Mouse (Mus musculus): ENCODE results near the gene Apc2. TPM values are rescaled to one million over a fixed set of nuclear protein-coding genes. Genes with fewer than 3 reads are reported as not detected.

The Apc2 gene
- polyA plus RNA-seq, 1 experiment from 2014 or later, result 6.2 TPM

Small RNA genes within 50 kb of the gene (microRNA-seq; reads per million reads assigned to microRNA genes)
- gene Mir6911 (ENCODE audit: borderline number of aligned reads), result not detected

Other genes starting within 250 kb of the Apc2 start
- 505 and 517 TPM in 2 replicates for gene Gpx4, start 248.8 kb upstream of the Apc2 start, polyA plus RNA-seq (2014; fragmentation: Nextera tagmentation; extraction: Ambion mirVana)
- gene Sbno2, start 190.4 kb upstream of the Apc2 start, polyA plus RNA-seq (2014; fragmentation: Nextera tagmentation; extraction: Ambion mirVana), result 12.8 and 14.1 TPM in 2 replicates
- 32.6 and 32.7 TPM in 2 replicates for gene Stk11, start 180.2 kb upstream of the Apc2 start, polyA plus RNA-seq (2014; fragmentation: Nextera tagmentation; extraction: Ambion mirVana)
- gene Atp5d, start 157.3 kb upstream of the Apc2 start, polyA plus RNA-seq (2014; fragmentation: Nextera tagmentation; extraction: Ambion mirVana), result 474 and 475 TPM in 2 replicates
- 7.3 and 9.0 TPM in 2 replicates for gene Cbarp, start 155.1 kb upstream of the Apc2 start, polyA plus RNA-seq (2014; fragmentation: Nextera tagmentation; extraction: Ambion mirVana)
- gene Midn, start 147.7 kb upstream of the Apc2 start, polyA plus RNA-seq (2014; fragmentation: Nextera tagmentation; extraction: Ambion mirVana), result 34.2 and 37.0 TPM in 2 replicates
- 59.7 and 88.3 TPM in 2 replicates for gene Cirbp, start 130.0 kb upstream of the Apc2 start, polyA plus RNA-seq (2014; fragmentation: Nextera tagmentation; extraction: Ambion mirVana)
- 11.0 and 13.1 TPM in 2 replicates for gene 1600002K03Rik, start 123.0 kb upstream of the Apc2 start, polyA plus RNA-seq (2014; fragmentation: Nextera tagmentation; extraction: Ambion mirVana)
- 20.9 and 23.6 TPM in 2 replicates for gene Efna2, start 116.5 kb upstream of the Apc2 start, polyA plus RNA-seq (2014; fragmentation: Nextera tagmentation; extraction: Ambion mirVana)
- 50.8 and 52.1 TPM in 2 replicates for gene Mum1, start 69.5 kb upstream of the Apc2 start, polyA plus RNA-seq (2014; fragmentation: Nextera tagmentation; extraction: Ambion mirVana)
- gene Ndufs7, start 46.9 kb upstream of the Apc2 start, polyA plus RNA-seq (2014; fragmentation: Nextera tagmentation; extraction: Ambion mirVana), result 360 and 370 TPM in 2 replicates
- 124 and 139 TPM in 2 replicates for gene Gamt, start 35.0 kb upstream of the Apc2 start, polyA plus RNA-seq (2014; fragmentation: Nextera tagmentation; extraction: Ambion mirVana)
- 42.3 and 43.5 TPM in 2 replicates for gene Dazap1, start 34.5 kb upstream of the Apc2 start, polyA plus RNA-seq (2014; fragmentation: Nextera tagmentation; extraction: Ambion mirVana)
- 1,047 and 1,145 TPM in 2 replicates for gene Rps15, start 3.5 kb upstream of the Apc2 start, polyA plus RNA-seq (2014; fragmentation: Nextera tagmentation; extraction: Ambion mirVana)
- gene 2310011J03Rik, start 24.6 kb downstream of the Apc2 start, polyA plus RNA-seq (2014; fragmentation: Nextera tagmentation; extraction: Ambion mirVana), result 38.5 and 46.3 TPM in 2 replicates
- 1.7 and 2.9 TPM in 2 replicates for gene Pcsk4, start 33.5 kb downstream of the Apc2 start, polyA plus RNA-seq (2014; fragmentation: Nextera tagmentation; extraction: Ambion mirVana)
- gene Reep6, start 34.0 kb downstream of the Apc2 start, polyA plus RNA-seq (2014; fragmentation: Nextera tagmentation; extraction: Ambion mirVana), result 5.6 and 7.5 TPM in 2 replicates
- 5.8 and 6.3 TPM in 2 replicates for gene Adamtsl5, start 52.4 kb downstream of the Apc2 start, polyA plus RNA-seq (2014; fragmentation: Nextera tagmentation; extraction: Ambion mirVana)
- 0.47 and 0.72 TPM in 2 replicates for gene Plk5, start 60.5 kb downstream of the Apc2 start, polyA plus RNA-seq (2014; fragmentation: Nextera tagmentation; extraction: Ambion mirVana)
- gene Mex3d, start 91.7 kb downstream of the Apc2 start, polyA plus RNA-seq (2014; fragmentation: Nextera tagmentation; extraction: Ambion mirVana), result 6.2 and 6.4 TPM in 2 replicates
- gene Mbd3, start 103.6 kb downstream of the Apc2 start, polyA plus RNA-seq (2014; fragmentation: Nextera tagmentation; extraction: Ambion mirVana), result 164 and 186 TPM in 2 replicates
- 751 and 879 TPM in 2 replicates for gene Uqcr11, start 110.9 kb downstream of the Apc2 start, polyA plus RNA-seq (2014; fragmentation: Nextera tagmentation; extraction: Ambion mirVana)
- gene Tcf3, start 137.7 kb downstream of the Apc2 start, polyA plus RNA-seq (2014; fragmentation: Nextera tagmentation; extraction: Ambion mirVana), result 93.7 and 112 TPM in 2 replicates
- not detected in 2 replicates for gene Onecut3, start 198.9 kb downstream of the Apc2 start, polyA plus RNA-seq (2014; fragmentation: Nextera tagmentation; extraction: Ambion mirVana)
- 0.13 and 0.24 TPM in 2 replicates for gene Atp8b3, start 243.1 kb downstream of the Apc2 start, polyA plus RNA-seq (2014; fragmentation: Nextera tagmentation; extraction: Ambion mirVana)